Mouse (Mus musculus) naive thymus-derived CD4-positive, alpha-beta T cell, adult 5 months (primary cell): ENCODE results near the gene Olfr1197. TPM values are rescaled to one million over a fixed set of nuclear protein-coding genes. Genes with fewer than 3 reads are reported as not detected.

Experiments used
- polyA plus RNA-seq: library from polyadenylated mRNA; unstranded; fragments of 100-300 nt; shearing (Covaris generic); gene quantifications from one replicate; pipeline ENCODE4 v1.2.1, GENCODE M21; 2017

Gene Olfr1197
- not detected for polyA plus RNA-seq

DNA sequence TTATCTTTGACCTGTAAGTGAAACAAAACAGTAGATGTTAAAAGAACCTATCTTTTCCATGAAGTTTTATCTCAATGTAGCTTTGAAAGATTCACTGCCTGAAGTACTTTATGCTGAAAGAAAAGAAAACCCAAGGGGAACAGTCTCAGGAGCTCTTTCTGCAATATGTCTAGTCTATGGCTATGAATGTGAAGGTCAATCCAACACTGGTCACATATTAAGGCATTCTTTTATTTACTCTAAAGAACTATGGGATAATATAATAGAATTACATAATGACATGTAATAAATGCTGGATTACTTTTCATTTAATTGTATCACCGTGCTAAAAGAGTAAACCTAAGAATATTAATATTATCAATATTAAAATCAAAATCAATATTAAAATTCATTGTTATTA, at the start of gene Olfr1197:
TSS of gene Olfr1197 (minus strand) at position 101 of the 400 bp plus-strand sequence.

DNA sequence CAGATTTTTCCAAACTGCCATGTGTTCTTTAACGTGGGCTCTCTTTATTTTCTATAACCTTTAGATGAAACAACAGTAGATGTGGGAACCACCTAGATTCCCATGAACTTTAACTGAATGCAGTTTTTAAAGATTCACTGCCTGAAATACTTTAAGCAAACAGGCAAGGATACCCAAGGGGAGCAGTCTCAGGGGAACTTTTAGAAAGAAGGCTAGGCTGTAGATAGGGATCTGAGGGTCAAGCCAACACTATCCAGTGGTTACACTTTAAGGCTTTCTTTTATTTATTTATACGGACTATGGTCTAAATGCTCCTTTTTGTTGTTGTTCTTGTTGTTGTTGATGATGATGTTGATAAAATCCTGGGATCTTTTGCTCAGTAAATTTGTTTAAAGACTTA, 38.2 kb upstream of the Olfr1197 start, which contains the start of gene Olfr1200:
TSS of gene Olfr1200 (minus strand) at position 101 of the 400 bp plus-strand sequence.

DNA sequence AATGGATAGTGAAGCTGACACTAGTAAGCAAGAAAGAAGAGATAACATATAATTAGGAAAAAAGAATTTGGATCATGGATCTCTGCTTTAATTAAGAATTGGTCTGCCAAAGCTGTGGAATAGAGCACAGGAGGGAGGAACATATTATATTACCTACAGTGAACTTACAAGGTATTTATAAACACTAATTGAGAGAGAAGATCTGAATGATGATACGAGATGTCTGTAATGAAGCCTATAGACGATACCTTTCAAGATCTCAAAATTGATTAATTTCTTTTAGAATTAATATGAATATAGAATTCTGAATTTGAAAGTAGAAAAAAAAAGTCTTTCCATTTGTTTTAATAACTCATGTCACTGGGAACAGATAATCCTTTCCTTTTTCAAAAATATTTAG, 28.2 kb upstream of the Olfr1197 start, which contains the start of gene Olfr1199:
TSS of gene Olfr1199 (minus strand) at position 101 of the 400 bp plus-strand sequence.

DNA sequence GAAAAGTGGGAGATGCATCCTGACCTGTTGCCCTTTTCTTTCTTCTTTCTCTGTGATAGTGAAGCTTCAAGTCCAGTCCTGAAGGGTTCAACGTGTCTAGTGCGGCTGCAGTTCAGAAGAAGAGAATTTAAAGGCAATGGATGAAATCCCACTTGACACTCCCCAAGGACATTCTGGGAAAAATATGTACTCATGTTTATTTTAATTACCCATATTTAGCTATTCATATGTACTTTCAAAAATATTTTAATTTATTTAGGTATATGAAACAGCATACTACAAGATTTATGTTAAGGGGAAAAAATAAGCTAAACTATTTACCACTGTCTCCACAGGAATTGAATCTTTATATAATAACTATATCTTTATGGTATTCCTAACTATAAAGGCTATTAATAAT, 19.1 kb upstream of the Olfr1197 start, which contains the start of gene Olfr1198:
TSS of gene Olfr1198 (minus strand) at position 101 of the 400 bp plus-strand sequence.

DNA sequence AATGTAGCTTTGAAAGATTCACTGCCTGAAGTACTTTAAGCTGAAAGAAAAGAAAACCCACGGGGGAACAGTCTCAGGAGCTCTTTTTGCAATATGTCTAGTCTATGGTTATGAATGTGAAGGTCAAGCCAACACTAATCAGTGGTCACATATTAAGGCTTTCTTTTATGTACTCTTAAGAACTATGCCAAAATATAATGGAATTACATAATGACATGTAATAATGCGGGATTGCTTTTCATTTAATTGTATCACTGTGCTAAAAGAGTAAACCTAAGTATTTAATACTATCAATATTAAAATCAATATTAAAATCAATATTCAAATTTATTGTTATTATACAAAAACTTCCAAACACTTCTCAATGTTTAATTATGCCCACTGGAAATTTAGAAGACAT, 27.7 kb downstream of the Olfr1197 start, which contains the start of gene Olfr1196:
TSS of gene Olfr1196 (minus strand) at position 101 of the 400 bp plus-strand sequence.

GRCm38 (mm10) chr2:88689087-88689486, 43.1 kb downstream of the Olfr1197 start, which contains the start of gene Olfr1195:
TSS of gene Olfr1195 (minus strand) at chr2:88689187.

Other genes with a start within 250 kb of the Olfr1197 start
- gene Olfr1184, start 248.8 kb downstream of the Olfr1197 start, polyA plus RNA-seq = 0.11 TPM
- gene Olfr1185-ps1, start 239.0 kb downstream of the Olfr1197 start, polyA plus RNA-seq = not detected
- gene Olfr1186, start 213.8 kb downstream of the Olfr1197 start, polyA plus RNA-seq = not detected
- not detected for gene Olfr1188, start 175.4 kb downstream of the Olfr1197 start, polyA plus RNA-seq
- not detected for gene Olfr1189, start 145.9 kb downstream of the Olfr1197 start, polyA plus RNA-seq
- not detected for gene Olfr1191-ps1, start 91.8 kb downstream of the Olfr1197 start, polyA plus RNA-seq
- gene Olfr1192-ps1, start 83.9 kb downstream of the Olfr1197 start, polyA plus RNA-seq = not detected
- not detected for gene Olfr1193, start 56.7 kb downstream of the Olfr1197 start, polyA plus RNA-seq
- 0.40 TPM for gene Olfr1195, start 43.2 kb downstream of the Olfr1197 start, polyA plus RNA-seq
- not detected for gene Olfr1196, start 27.8 kb downstream of the Olfr1197 start, polyA plus RNA-seq
- not detected for gene Olfr1198, start 19.0 kb upstream of the Olfr1197 start, polyA plus RNA-seq
- gene Olfr1199, start 28.1 kb upstream of the Olfr1197 start, polyA plus RNA-seq = not detected
- not detected for gene Olfr1200, start 38.1 kb upstream of the Olfr1197 start, polyA plus RNA-seq
- not detected for gene Olfr1201, start 60.7 kb upstream of the Olfr1197 start, polyA plus RNA-seq
- not detected for gene Olfr1202, start 82.1 kb upstream of the Olfr1197 start, polyA plus RNA-seq
- gene Olfr1205, start 97.4 kb upstream of the Olfr1197 start, polyA plus RNA-seq = 0.05 TPM
- gene Olfr1204, start 116.9 kb upstream of the Olfr1197 start, polyA plus RNA-seq = not detected
- not detected for gene Olfr1206, start 130.9 kb upstream of the Olfr1197 start, polyA plus RNA-seq
- gene Olfr1208, start 169.9 kb upstream of the Olfr1197 start, polyA plus RNA-seq = 0.12 TPM
- gene Olfr1209, start 182.8 kb upstream of the Olfr1197 start, polyA plus RNA-seq = not detected
- gene Olfr1211, start 205.7 kb upstream of the Olfr1197 start, polyA plus RNA-seq = not detected
- gene Olfr1212, start 221.6 kb upstream of the Olfr1197 start, polyA plus RNA-seq = not detected
- gene Gm13762, start 247.9 kb upstream of the Olfr1197 start, polyA plus RNA-seq = not detected